Mouse (Mus musculus): ENCODE measurements around the gene Ckap4.
A peak's percentile ranks its signal among the peaks of the same experiment; 100 is the strongest.
"Not testable (repeated sequence)": the region's sequence is repeated elsewhere in the genome, so short reads cannot be mapped to it uniquely, and the experiment has no call there.

The Ckap4 gene

DNA sequence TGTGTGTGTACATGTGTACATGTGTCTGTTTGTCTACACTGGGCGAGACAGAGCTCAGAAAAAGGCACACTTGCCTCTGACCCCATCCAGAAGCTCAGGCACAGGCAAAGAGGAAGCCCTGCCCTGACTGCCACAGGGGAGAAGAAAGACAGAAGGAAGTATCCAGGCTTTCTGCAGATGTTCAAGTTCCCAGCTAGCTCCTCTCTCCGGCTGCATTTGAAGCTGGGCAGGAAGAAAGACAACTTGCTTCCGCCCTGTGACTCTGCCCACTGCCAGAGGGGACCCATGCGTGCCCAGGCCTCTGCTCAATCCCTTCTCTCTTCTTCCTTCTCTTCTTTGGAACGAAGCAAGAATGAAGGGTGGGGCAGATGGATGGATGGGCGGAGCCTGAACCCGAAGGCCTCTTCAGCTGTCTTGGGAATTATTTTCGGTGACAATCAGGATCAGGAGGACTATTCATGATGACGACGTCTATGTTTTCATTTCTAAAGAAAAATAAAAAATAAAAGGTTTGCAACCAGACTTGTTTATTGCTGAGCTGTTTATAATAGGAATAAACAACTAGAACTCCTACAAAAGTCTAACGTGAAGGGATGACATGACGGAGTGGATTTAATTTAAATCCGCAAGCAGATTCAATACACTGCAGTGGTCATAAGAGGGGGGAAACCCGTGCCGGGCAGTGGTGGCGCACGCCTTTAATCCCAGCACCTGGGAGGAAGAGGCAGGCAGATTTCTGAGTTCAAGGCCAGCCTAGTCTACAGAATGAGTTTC lies 15.5 kb upstream of the Ckap4 start:
- no peak for DNase-seq (ENCODE audit: low spot score)

DNA sequence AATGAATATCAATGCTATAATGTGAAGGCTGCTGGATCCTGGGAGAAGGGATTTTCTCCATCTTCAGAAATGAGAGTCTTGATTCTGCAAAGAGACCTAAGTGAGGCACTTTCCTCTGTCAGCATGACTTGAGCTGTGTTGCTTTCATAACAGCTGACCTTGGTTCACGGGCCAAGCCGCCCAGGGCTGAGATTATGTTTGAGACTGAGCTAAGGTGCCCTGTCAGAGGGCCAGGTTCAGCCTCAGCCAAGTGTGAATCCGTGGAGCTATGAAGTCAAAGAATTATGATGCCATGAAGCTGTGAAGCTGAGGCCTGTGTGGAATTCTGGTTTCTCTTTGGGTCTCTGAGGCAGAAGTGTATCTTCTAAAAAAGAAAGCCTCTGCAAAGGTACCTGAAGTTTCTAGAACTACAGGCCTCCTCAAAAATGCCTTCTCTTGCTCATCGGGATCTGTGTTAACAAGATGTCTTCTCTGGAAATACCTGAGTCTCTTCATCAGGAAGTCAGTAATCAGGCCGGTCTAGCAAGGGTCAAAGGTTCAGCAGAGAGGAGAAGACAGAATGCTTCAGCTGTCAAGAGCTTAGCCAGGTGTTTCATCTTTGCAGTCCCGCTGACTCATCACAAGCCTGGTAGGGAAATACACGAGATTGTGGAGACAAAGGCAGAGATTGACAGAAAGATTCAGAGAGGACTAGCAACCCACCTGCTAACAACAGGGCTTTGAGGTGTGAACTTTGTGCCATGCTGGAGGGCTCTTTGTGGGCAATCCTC lies 11.2 kb upstream of the Ckap4 start:
- DNase-seq (ENCODE audit: low spot score) = peak; percentile 73

DNA sequence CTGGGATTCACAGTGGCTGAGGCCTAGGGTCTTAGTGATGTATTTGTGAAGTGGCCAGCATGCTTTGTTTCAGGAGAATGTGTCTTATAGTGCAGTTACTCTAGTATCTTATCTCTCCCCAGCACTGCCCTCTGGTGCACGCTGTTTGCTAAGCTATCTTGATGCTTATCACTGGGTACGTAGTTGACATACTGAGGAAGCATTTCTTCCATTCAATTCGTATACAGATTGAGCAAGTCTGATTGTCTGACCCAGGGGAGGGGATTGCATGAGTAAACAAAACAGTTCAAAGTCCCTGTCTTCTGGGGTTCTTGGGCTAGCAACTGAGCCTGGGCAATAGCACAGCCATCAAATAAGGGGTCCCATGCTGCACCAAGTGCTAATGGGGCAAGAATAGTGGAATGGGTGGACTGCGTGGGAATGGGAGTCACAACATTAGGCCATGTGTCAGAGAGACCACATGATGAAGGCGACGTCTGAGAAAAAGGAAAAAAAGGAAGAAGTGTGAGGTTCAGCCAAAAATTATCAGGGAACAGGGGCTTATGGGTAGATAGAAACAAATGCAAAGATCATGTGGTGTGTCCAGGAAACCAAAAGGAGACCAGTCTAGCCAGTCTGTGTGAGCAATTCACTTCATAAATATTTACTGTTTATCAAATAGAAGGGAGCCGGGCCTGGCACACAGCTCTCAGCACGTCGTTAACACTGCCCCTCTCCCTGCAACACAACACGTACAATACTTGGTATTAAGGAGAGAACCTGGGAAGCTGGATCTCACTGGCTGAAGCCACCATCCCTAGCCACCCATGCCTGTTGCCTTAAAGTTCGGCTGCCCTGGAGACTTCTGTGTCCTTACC lies 9.2 kb upstream of the Ckap4 start:
- DNase-seq (ENCODE audit: low spot score) = peak; percentile 81

DNA sequence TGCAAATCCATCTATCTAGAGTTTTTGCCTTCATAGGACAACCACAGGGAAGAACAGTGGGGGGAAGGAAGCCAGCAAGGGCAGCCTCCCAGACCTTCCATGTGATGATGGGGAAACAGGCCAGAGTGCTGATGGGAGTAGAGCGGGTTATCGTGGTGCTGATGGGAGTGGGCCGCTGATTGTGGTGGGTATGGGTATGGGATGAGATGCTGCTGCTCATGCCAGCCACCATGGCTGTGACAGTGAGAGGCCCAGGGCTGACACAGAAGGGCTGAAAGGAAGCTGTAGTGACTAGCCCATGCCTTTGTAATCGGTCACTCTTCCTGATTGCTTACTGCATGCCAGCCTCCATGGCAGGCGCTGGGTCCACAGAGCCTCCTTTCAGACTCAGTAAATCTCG lies 5.8 kb upstream of the Ckap4 start:
- no peak for DNase-seq (ENCODE audit: low spot score)

DNA sequence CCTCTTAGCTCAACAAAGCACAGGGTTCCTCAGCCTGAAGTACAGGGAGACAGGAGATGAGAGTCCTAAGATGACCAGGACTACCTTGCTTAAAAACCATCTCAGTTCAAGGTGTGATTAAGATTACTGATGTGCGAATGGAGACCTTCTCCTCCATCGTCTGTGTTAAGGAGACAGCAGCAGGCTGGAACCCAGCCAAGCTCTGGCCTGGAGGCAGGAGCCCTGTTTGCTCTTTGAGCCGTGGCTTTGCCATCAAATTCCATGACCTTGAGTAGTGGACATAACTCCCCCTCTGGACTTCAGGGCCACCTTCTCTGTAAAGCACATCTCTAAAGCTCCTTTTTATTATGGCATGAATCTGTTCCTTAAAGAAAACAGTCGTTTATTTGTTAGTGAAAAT lies 2.0 kb upstream of the Ckap4 start:
- no peak for DNase-seq (ENCODE audit: low spot score)

DNA sequence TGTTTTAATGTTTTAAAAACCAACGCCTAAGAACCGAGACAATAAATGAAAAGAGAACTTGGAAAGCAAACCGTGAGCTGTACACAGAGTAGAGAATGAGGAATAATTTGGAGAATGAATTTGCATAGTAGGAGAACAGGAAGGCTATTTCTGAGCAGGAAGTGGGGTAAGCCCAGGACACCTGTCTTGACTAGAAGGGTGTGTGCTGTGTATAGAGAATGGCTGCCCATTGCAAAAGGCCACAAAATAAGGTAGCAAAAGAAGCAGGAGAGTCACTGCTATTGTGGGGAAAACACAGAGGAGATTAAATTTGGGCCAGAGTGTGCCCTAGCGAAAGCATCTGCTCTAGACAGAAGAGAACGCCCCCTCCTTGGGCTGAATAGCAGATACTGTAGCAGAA lies 1.6 kb upstream of the Ckap4 start:
- no peak for DNase-seq (ENCODE audit: low spot score)

DNA sequence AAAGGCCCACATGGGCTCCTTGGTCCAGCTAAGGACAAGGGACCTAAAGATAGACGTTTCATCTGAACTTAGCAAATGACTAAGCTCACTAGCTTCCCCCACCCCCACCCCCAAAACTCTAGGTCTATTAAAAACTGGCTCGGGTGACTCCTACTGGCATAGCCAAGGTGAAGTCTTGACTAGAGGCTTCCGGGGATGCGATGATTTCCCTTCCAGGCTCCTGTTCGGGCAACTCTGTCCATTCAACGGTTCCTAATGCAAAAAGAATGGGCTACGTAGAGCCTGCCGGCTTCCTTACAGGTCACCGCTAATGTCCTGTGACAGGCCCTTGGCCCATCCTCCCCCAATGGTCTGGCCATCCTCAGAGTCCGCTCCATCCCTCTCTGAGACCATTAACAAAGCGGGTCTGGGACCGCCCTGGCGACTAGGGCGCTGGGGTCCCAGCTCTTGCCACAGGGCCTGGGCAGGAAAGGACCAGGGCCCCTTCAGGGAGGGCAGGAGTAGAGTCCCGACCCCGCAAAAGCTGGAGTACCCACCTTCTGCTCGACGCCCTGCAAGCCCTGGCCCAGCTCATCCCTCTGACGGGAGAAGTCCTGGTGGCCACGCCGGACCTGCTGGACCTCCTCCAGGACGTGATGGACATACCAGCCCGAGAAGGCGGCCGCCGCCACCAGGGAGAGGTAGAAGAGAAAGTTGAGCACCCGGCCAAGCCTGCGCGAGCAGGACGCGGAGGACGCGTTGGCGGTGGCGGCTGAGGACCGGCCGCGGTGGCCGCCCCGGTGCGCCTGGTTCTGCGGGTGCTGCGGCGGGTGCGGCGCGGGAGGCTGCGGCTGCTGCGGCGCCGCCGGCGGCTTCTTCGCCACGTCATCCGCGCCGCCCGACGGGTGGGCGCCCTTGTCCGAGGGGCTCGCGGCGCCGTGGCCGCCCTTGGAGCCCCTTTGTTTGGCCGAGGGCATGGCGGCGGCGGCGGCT lies 665 bp downstream of the Ckap4 start:
- DNase-seq (ENCODE audit: low spot score) = peak; percentile 54

DNA sequence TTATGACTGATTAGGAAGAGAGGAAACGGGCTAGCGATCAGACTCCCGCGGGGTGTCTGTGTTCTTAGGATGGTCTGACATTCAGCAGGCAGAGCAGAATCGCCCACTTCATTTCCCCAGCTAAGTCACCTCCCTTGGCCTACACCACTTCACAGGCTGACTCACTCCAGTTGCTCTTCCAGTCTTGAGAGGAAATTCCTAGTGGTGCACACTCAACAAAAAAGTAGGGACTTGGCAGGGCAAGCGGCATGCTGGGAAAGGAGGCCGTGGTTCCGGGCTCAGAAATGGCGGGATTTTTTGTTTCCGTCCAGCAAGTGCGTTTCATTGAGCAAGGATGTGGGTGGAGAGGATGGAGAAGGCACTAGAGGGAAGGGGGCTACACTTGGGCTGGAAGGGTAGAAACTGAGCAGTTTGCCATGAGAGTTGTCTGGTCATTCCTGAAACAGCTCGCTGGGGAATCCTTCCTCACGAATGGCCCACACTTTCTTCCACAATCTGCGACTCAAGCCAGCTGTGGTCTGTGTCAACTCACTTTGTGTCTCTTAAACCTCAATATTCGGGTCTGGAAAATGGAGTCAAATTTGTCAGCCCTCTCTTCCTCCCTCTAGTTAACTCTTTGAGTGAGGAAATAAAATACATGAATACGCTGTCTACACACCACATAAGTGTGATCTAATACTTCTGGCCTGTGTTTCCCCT lies 1.5 kb downstream of the Ckap4 start:
- DNase-seq (ENCODE audit: low spot score) = peak; percentile 36

DNA sequence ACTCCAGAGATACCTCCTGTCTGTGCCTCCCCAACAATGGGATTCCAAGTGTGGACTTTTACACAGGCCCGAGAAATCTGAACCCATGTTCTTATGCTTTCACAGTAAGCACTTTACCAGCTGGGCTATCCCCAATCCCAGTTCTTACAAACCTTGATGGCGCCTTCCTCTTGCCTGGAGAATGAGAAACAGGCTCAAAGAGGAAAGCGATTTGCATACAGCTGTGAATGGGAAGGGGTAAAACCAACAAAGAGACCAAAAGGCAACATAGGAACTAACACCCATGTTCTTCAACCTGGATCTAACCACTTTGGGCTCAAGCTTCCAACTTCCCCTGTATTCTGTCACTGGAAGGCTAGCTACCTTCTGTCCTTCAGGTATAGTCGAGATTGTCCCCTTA lies 2.3 kb downstream of the Ckap4 start:
- no peak for DNase-seq (ENCODE audit: low spot score)

DNA sequence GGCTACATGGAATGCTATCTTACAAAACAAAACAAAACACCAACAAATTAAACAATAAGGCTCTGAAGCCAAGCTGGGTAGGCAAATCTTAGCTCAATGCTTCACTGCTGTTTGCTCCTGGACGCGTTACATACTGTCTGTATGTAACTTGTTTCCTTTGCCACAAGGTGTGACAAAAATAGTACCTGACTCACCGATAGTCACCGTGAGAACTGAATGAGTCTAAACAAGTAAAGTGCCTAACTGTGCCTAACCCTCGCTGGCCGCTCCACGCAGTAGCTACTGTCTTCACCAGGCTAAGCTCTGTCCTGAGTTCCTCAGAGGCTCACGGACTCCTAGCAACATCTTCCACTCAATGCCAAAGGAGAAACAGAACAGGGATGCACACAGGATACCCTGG lies 3.5 kb downstream of the Ckap4 start:
- DNase-seq (ENCODE audit: low spot score) = no peak

DNA sequence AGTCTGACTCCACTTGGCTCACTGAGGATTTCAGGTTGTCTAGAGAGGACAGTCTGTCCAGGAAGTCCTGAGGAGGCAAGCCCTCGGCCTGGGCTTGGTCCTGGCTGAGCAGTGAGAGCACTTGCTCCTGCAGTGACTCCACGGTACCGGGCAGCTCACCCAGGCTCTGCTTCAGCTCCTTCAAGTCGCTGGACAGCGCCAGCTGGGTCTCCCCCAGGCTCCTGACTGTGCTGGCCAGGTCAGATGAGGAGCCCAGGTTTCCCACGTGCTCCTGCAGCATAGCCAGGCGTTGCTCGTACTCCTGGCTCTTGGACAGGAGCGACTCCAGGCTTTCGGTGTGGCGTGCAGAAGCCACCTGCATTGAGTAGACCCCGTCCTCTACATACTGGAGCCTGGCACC lies 6.2 kb downstream of the Ckap4 start:
- DNase-seq (ENCODE audit: low spot score) = no peak

DNA sequence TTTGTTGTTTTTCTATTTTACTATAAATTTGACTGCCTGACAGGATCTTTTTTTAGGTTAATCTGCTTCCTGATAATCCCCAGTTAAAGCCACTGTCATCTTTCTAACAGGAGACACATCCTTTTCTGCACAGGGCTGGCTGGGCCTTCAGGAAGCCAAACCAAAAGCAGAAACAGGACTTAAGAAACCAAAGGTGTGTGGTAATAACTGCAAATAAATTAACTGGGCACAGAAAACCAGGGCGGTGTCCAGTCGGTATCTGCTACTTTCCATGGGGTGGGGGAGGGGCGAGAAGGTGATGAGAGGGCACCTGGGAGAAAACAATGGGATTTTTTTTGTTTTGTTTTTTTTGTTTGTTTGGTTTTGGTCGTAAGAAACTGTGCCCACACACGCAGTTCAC lies 6.8 kb downstream of the Ckap4 start:
- no peak for DNase-seq (ENCODE audit: low spot score)

DNA sequence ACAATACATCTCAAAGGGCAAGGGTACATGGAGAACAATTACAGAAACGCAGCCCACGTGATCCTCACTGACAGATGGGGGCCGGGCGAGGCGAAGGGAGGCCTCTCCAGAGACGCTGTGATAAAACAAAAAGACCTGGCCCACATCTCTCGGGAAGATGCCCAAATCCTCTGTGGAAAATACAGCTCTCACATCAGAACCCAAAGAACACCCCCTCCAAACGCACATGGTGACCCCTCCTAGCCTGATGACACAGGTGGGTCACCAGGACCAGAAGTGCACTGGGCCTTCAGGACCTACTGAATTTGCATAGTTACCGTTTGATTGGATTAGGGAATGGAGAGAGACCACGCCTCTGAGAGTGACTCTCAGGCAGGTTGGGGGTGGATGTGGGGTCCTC lies 7.4 kb downstream of the Ckap4 start:
- no peak for DNase-seq (ENCODE audit: low spot score)

DNA sequence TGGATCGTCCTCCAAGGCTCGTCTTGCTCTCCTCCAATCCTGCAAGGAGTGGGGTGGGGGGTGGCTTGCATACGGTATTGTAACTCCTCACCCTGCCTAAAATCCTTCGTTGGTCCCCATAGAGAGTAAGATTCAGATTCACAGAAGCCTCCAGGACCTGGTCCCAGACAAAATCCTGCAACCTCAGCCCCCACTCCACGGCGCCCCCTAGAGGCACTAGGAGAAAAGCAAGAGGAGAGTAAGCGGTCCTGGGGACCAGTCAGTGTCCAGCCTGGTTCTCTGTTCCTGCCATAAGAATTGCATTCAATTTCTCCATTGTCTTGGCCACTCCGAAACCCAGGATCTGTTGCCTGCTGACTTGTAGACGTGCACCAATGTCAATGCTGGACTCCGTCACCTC lies 10.2 kb downstream of the Ckap4 start:
- no peak for DNase-seq (ENCODE audit: low spot score)

DNA sequence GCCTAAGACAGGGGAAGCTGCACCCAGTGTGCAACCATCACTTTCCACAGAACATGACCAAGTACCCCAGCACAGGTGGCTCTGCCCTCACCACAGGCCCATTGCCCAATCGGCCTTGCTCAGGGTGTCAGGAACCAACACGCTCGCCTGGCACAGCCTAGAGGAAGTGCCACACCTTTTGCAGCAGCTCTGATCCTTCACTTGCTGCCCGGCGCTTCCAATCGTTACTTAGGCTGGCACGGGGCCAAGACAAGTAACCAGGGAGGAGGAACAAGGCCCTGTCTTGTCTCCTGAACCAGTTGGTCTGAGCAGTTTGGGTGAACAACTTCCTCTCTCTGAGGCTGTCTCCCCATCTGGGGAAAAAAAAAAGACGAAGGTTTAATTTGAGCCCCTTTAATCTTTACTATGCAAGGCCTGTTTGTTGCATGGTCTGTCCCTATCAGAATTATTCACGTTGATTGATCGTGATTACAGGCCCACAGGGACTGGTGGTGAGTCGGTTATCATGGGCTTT lies 17.4 kb downstream of the Ckap4 start:
- DNase-seq (ENCODE audit: low spot score) = no peak

DNA sequence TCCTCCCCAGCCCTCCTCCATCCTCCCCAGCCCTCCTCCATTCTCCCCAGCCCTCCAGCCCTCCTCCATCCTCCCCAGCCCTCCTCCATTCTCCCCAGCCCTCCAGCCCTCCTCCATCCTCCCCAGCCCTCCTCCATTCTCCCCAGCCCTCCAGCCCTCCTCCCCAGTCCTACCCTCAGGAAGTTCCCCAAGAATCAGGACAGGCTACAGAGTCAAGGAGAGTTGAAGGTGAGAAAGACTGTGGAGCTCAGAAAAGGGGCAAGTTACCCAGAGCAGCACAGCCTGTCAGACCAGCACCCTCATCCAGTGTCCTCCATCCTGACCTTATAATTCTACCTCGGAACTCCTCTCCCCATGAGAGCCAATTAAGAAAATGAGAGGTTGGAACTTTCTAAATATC lies 17.9 kb downstream of the Ckap4 start:
- not testable (repeated sequence) for DNase-seq (ENCODE audit: low spot score)

DNA sequence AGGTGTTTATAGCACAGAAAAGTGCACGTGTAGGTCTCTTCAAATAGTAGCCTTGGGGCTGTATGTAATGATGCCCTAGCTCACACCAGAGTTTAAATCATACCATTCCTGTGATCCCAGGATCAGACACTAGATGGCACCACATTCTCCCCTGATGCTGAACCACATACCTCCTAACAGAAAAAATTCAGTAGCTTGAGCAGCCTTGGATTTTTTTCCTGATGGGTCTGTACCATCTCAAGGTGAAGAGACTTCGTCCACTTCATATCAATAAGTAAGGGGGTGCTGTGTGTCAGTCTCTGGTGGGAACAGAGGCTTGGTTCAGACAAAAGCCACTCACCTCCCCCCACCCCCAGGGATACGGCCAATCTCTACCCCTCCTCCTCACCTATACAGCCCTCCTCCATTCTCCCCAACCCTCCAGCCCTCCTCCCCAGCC lies 18.3 kb downstream of the Ckap4 start:
- peak; percentile 48 for DNase-seq (ENCODE audit: low spot score)

DNA sequence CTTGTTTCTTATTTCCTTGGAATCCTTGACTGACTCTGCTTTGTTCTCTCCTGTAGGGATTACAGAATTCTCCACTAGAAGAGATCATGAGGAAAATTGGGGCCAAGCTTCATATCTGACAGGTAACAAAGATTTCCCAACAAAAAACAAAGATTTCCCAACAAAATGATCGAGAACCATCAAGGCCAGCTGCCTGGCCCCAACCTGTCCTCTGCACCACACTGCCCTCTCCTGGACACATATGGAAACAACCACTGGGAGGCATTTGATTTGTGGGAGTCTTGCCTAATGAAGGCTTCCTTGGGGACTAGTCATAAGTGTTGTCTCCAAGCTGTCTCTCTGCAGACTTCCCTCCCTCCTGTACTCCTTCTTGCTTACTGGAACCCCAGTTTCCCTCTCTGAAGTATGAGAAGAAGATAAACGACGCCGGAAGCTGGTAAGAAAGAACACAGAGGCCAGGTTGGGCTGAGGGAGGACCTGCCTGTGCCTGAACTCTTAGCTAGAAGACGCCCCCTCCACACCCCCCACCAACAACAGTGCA lies 19.8 kb downstream of the Ckap4 start:
- DNase-seq (ENCODE audit: low spot score) = peak; percentile 69

DNA sequence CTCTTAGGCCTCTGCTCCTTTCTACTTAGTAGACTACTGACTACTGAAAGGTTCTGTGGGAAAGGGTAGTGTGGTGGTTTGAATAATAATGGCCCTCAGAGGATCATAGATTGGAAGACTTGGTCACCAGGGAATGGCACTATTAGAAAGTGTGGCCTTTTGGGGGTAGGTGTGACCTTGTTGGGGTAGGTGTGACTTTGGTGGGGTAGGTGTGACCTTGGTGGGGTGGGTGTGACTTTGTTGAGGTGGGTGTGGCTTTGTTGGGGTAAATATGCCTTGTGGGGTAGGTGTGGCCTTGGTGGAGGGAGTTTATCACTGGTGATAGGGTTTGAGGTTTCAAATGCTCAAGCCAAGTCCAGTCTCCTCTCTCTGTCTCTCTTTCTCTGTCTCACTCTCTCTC lies 21.1 kb downstream of the Ckap4 start:
- DNase-seq (ENCODE audit: low spot score) = no peak

DNA sequence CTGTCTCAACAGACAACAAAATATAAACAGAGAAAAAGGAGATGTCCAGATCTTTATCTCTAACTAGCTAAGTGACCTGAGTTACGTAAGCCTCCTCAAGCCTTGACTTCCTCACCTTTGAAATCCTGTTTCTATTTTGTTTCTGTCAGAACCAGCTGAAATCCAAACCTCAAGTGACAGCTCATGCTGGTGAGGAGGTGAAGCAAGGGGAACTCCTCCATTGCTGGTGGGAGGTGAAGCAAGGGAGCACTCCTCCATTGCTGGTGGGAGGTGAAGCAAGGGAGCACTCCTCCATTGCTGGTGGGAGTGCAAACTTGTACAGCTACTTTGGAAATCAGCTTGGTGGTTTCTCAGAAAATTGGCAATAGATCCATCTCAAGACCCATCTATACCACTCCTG lies 25.3 kb downstream of the Ckap4 start:
- DNase-seq (ENCODE audit: low spot score) = no peak

Measured in yolk sac, embryonic 10.5 days (tissue).